Mouse (Mus musculus) C2C12 (cell line): Measurements from ENCODE around the gene Fcnb. TPM values are rescaled to one million over a fixed set of nuclear protein-coding genes. Genes with fewer than 3 reads are reported as not detected.

Experiments
- H3K27me3 ChIP-seq: one replicate; pipeline ENCODE4 v1.6.1; 2011; ENCODE audit not compliant: control insufficient read depth, insufficient read depth, insufficient read length
- H3K36me3 ChIP-seq: one replicate; pipeline ENCODE4 v1.6.1; 2011; ENCODE audit not compliant: control insufficient read depth, insufficient read depth
- H3K4me3 ChIP-seq: one replicate; pipeline ENCODE4 v1.5.1; 2011; ENCODE audit warnings: mild to moderate bottlenecking, control low read depth; ENCODE audit not compliant: poor library complexity, insufficient read depth, severe bottlenecking
- H3K79me2 ChIP-seq: one replicate; pipeline ENCODE4 v1.6.1; 2011; ENCODE audit not compliant: control insufficient read depth, insufficient read depth
- H3K79me3 ChIP-seq: one replicate; pipeline ENCODE4 v1.6.1; 2011; ENCODE audit warnings: low read depth, control low read depth
- H3ac ChIP-seq: one replicate; pipeline ENCODE3; 2011; ENCODE audit warnings: low read depth; ENCODE audit not compliant: control insufficient read depth, insufficient read length
- CEBPB ChIP-seq: IDR thresholded peaks from one replicate; pipeline ENCODE4 v1.6.1; 2011; ENCODE audit warnings: low read depth, mild to moderate bottlenecking, control low read depth, moderate library complexity
- CTCF ChIP-seq: IDR thresholded peaks from one replicate; pipeline ENCODE4 v1.5.1; 2011; ENCODE audit not compliant: control insufficient read depth, insufficient read depth, insufficient read length
- FOSL1 ChIP-seq: IDR thresholded peaks from one replicate; pipeline ENCODE4 v1.8.0; 2011; ENCODE audit warnings: mild to moderate bottlenecking, low read length; ENCODE audit not compliant: poor library complexity, insufficient read depth, severe bottlenecking
- MAX ChIP-seq: IDR thresholded peaks from one replicate; pipeline ENCODE4 v1.6.1; 2011; ENCODE audit warnings: mild to moderate bottlenecking, control low read depth
- MYOD1 ChIP-seq: IDR thresholded peaks from one replicate; pipeline ENCODE4 v1.6.1; 2011; ENCODE audit warnings: low read depth; ENCODE audit not compliant: control insufficient read depth, insufficient read length
- MYOG ChIP-seq: IDR thresholded peaks from one replicate; pipeline ENCODE4 v1.6.1; 2011; ENCODE audit not compliant: control insufficient read depth, insufficient read length; ENCODE audit errors: extremely low read depth
- USF1 ChIP-seq: IDR thresholded peaks from one replicate; pipeline ENCODE4 v1.6.1; 2011; ENCODE audit warnings: low read depth, mild to moderate bottlenecking, control low read depth, moderate library complexity
- long read RNA-seq, 2 experiments: library from polyadenylated mRNA; unstranded; transcript quantifications; one replicate each; pipeline ENCODE4 v2.0.0; 2019 to 2020
- polyA plus RNA-seq: library from polyadenylated mRNA; unstranded; fragments of >200 nt; fragmentation: generic; extraction: Trizol; gene quantifications from one replicate; pipeline ENCODE4 v1.2.1, GENCODE M21; 2012; ENCODE audit warnings: missing spikeins

Gene Fcnb
- not detected for polyA plus RNA-seq
- long read RNA-seq, experiment 1 = 0 reads
- long read RNA-seq, experiment 2 = 0 reads

DNA sequence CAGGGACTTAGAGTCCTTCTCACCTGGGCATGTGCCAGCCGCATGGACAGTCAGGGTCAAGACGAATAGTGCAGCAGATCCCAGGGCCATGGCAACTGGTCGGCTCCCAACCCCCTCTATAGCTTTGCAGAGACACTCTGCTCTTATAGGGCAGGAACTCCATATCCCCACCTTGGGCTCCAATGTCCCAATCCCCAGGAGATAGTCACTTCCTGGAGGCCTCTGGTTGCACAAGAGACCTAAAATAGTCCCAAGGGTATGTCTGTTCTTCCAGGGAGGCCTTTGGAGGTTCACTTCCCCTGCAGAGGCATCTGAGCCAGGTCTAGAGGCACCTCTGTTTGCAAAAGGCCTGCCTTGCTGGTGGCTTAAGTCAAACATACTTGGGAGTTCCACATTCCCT lies at the start of gene Fcnb:
TSS of gene Fcnb (minus strand) at position 118 of the 400 bp plus-strand sequence.
- Histone ChIP-seq H3K79me2 (no peaks in the 10 kb centered on the region), H3ac (no peak within 1 kb of the TSS), H3K36me3 (no peaks in the 10 kb centered on the region), H3K27me3 (peaks cover 46% of the 10 kb centered on the region), H3K4me3 (no peak within 1 kb of the TSS), H3K79me3 (no peaks in the 10 kb centered on the region)
- no peak for TF ChIP-seq USF1

GRCm38 (mm10) chr2:28133833-28134232 lies 49.1 kb upstream of the Fcnb start:
- peaks cover 22% of the 10 kb centered on the region for H3K27me3 ChIP-seq
- H3ac ChIP-seq = no peak overlapping the region
- no peaks in the 10 kb centered on the region for H3K79me3 ChIP-seq
- TF ChIP-seq CTCF = no peak
- TF ChIP-seq MAX = no peak
- no peak for TF ChIP-seq MYOG
- no peak for TF ChIP-seq CEBPB
- no peak for TF ChIP-seq FOSL1
- TF ChIP-seq USF1 = no peak
- TF ChIP-seq MYOD1 = no peak
- H3K79me2 ChIP-seq = no peaks in the 10 kb centered on the region
- H3K36me3 ChIP-seq = no peaks in the 10 kb centered on the region
- no peak overlapping the region for H3K4me3 ChIP-seq

- no peaks in the 10 kb centered on the region for H3K36me3 ChIP-seq
- H3K79me2 ChIP-seq = no peaks in the 10 kb centered on the region
- no peaks in the 10 kb centered on the region for H3K79me3 ChIP-seq
- no peak overlapping the region for H3ac ChIP-seq
- H3K4me3 ChIP-seq = no peak overlapping the region
- no peak for TF ChIP-seq MYOG
- TF ChIP-seq FOSL1 = no peak
- TF ChIP-seq USF1 = no peak
- TF ChIP-seq CEBPB = no peak
- no peak for TF ChIP-seq CTCF
- no peak for TF ChIP-seq MYOD1
- no peak for TF ChIP-seq MAX
- peaks cover 21% of the 10 kb centered on the region for H3K27me3 ChIP-seq
Measured at GRCm38 (mm10) chr2:28132117-28132516, 47.4 kb upstream of the Fcnb start.

- Histone ChIP-seq H3K4me3 (no peak overlapping the region), H3K27me3 (peaks cover 23% of the 10 kb centered on the region), H3ac (no peak overlapping the region), H3K79me3 (no peaks in the 10 kb centered on the region), H3K36me3 (no peaks in the 10 kb centered on the region), H3K79me2 (no peaks in the 10 kb centered on the region)
- no peak for TF ChIP-seq MAX
- no peak for TF ChIP-seq MYOD1
- no peak for TF ChIP-seq MYOG
- no peak for TF ChIP-seq USF1
- no peak for TF ChIP-seq CTCF
- no peak for TF ChIP-seq CEBPB
- no peak for TF ChIP-seq FOSL1
Measured at GRCm38 (mm10) chr2:28126763-28127438, 42.2 kb upstream of the Fcnb start.

GRCm38 (mm10) chr2:28123910-28124309 lies 39.2 kb upstream of the Fcnb start:
- TF ChIP-seq MYOD1 (no peak), CTCF (no peak), MAX (no peak)
- no peak overlapping the region for H3K4me3 ChIP-seq

GRCm38 (mm10) chr2:28121309-28121708 lies 36.6 kb upstream of the Fcnb start:
- Histone ChIP-seq H3ac (no peak overlapping the region), H3K36me3 (no peaks in the 10 kb centered on the region), H3K79me2 (no peaks in the 10 kb centered on the region), H3K27me3 (peaks cover 18% of the 10 kb centered on the region), H3K4me3 (no peak overlapping the region), H3K79me3 (no peaks in the 10 kb centered on the region)
- TF ChIP-seq USF1 (no peak), CTCF (no peak), FOSL1 (no peak), MAX (no peak), CEBPB (no peak), MYOD1 (no peak), MYOG (no peak)

More at GRCm38 (mm10) chr2:28123910-28124309, 39.2 kb upstream of the Fcnb start:
- no peak overlapping the region for H3ac ChIP-seq
- H3K79me3 ChIP-seq = no peaks in the 10 kb centered on the region
- peaks cover 21% of the 10 kb centered on the region for H3K27me3 ChIP-seq
- no peaks in the 10 kb centered on the region for H3K79me2 ChIP-seq
- no peaks in the 10 kb centered on the region for H3K36me3 ChIP-seq
